Mouse (Mus musculus) olfactory bulb, adult 2 months (tissue): ENCODE data around the gene Rundc1.

Experiments used
- CTCF ChIP-seq: fragments of 200-500 bp; IDR thresholded peaks from 2 replicates; pipeline ENCODE4 v1.5.1; 2012; ENCODE audit warnings: low read depth, mild to moderate bottlenecking, low read length, moderate library complexity; ENCODE audit not compliant: insufficient read depth
- POLR2A ChIP-seq: fragments of 200-500 bp; IDR thresholded peaks from 2 replicates; pipeline ENCODE4 v1.6.1; 2012; ENCODE audit warnings: mild to moderate bottlenecking, low read depth, low read length, moderate library complexity; ENCODE audit not compliant: insufficient read depth

GRCm38 (mm10) chr11:101415306-101415705 is 9.6 kb upstream of the Rundc1 start:
- TF ChIP-seq CTCF (no peak), POLR2A (no peak)
